Mouse (Mus musculus) testis, postnatal 10 days (tissue): ENCODE measurements around the gene Sec11a.
A peak's percentile ranks its signal among the peaks of the same experiment; 100 is the strongest.
"Not testable (repeated sequence)": the region's sequence is repeated elsewhere in the genome, so short reads cannot be mapped to it uniquely, and the experiment has no call there.

Experiments
- DNase-seq: peaks from one replicate; pipeline ENCODE4 v3.0.0; 2021; ENCODE audit warnings: low spot score

The Sec11a gene

DNA sequence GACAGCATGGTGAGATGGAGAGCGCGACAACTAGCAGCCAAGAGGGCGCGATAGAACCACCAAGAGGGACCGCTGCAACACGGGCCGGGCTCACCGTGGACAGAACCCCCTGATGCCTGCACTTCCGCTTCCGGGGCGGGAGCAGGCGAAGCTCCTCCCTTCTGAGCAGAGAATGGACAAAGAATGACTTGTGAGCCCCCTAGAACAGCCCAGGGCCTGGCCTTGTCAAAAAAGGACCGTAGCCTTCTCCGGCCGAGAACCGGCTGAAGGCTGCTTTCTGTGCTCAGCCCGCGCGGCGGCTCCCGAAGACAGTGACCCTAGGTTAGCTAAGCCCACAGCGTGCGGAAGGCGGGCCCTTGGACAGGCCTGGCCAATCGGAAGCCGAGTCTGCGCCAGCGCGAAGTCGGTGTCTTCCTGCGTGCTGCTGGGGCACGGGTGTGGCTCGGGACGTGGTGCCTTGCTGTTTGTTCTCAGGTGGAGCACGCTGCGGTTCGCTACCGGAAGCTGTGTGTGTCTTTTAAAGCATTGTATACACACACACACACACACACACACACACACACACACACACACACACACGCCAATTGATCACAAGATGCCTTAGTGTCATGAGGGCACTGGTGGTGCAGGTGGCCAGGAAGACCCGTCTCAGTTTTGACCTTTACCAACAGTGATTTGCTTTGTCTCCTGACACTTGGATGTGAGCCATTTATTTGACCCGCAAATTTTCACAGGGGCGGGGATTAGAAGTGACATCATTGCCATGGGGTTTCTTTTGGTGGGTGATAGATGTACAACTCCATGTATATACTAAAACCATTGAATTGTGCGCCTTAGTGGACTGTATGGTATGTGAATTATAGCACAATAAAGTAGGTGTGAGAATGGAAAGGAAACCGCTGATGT is at the start of gene Sec11a:
Gene Sec11a, minus strand, starts transcription at position 336 of the 906 bp plus-strand sequence.
- peak; percentile 95 for DNase-seq

DNA sequence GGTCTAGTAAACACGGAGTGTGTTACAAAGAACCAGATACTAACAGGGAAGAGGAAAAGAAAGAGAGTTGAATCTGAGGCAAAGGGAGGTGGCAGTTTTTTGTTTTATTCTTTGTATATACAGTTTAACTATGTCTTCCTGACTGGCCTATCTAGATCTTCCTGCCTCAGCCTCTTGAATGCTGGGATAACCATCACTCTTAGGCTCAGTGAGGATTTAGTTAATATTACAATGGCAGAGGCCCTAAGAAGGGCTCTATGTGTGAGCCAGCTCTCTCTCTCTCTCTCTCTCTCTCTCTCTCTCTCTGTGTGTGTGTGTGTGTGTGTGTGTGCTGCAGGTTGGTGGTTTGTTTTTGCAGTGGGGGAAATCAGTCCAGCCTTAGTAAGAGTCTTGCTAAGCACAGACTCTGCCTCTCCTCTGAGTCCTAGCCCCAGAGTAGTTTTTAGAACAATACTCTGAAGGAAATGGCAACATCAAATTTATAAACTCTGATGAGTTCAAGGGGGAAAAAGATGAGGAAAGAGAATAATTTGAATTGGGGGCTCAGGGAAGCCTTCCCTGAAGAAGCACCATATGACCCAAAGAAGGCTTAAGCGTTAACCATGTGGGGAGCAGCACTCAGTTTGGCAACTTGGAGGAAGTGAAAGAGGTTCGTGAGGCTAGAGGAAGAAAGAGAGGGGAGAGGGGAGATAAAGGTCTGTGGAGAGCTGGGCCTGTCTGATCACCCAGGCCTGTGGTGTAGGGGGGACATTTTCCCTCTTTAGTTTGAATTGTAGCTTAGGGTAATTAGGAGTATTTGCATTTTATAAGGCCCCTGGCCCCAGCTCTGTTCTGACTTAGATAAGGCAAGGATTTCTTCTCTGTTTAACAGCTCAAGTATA is 47.9 kb upstream of the Sec11a start:
- no peak for DNase-seq

DNA sequence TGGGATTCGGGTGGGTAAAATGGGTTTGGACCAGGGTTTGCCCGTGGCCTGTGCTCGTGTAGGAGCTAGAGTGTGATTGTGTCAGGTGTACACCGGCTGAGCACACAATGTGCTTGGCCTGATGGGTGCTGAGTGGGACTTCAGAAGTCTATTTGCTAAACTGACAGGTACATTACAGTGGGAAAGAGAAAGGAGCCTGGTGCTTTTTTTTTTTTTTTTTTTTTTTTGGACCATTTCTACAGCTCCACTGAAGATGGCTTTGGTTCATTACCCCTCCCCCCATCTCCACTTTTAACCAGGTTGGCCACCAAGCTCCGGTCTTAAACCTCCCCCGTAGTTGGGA is 47.1 kb upstream of the Sec11a start:
- DNase-seq = no peak

DNA sequence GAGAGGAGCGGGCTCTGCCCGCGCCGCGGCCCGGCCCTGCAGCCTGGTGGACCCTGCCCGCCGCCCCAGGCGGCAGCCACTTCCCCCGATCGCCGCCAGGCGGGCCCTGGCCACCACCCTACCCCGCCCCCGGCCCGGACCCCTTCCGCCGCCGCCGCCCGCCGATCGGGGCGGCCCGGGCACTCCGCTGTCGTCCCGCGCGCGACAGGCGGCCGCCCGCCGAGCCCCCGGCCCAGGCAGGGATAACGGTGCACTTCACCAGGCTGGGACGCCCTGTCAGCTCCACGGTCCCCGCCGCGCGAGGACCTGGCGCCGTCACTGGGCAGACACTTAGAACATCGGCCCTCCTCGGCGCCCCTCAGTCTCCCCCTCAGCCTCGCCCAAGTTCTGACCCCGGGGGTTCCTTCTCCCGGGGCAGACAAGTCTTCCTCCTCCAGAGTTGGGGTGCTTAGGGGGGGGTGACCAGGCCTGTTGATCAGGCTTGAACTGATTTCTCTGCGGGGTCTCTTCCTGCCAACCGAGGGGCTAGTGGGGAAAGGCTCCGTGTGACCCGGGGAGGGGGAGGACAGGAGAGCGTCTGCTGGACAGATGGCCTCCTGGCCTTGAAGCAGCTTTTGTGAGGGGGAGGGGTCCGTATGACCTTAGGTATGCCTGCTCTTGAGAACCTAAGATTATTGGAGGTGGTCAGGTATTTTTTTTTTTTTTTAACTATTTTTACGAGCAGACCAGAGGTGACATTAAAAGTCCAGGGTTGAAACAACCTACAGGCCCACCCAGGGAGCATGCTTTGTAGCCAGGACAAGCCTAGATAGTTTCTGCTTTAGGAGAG is 46.5 kb upstream of the Sec11a start:
- peak; percentile 74 for DNase-seq

DNA sequence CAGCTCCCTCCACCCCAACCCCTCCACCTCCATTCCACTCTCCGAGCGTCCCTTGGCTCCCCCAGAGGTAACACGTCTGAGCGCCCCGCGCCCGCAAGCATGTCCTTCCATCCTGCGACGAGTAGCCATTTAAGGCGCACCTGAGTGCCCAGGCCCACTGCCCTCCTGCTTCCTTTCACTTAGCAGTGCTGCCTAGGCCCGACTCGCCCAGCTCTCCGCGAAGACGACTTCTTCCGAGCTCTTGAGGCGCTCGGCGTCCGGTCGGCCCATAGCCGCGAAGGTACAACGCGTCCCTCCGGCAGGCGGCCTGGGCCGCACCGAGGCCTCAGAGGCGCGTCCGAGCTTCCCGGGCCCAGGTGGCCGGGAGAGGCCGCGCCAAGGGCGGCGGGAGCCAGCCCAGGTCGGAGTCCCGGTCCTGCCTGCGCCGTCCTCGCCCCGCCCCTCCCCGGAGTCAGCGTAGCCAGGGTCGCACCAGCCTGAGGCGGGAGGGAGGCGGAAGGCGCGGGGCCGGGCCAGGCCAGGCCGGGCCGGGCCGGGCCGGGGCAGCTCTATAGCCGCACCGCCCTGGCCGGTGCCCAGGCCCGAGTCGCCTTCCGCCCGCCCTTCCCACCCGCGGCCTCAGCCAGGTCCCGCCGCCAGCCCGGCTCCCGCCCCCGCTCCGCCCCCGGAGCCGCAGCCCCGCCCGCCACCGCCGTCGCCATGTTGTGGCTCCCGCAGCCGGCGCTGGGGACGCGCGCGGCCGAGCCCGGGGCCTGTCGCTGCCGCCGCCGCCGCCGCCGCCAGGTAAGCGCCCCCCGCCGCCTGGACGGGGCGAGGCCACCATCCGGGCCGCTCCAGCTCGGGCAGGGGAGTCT is 45.6 kb upstream of the Sec11a start, which contains the start of gene Zfp592:
Gene Zfp592, plus strand, starts transcription at position 702 of the 854 bp plus-strand sequence.
- peak; percentile 88 for DNase-seq

DNA sequence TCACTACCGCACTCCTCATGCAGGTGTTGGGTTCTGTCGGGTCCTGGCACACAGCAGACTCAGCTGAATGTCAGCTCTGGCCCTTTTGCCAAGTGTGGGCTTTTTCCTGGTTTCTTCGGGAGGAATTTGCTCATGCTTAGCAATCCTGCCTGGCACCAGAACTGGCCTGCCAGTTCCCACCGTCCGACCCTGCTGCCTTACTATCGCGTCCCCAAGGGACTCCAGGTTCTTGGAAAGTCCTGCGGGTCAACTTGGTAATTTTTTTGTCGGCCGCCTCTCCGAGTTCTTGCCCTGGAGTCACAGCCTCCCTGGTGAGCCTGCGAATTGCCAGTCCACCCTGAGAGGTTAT is 45.0 kb upstream of the Sec11a start:
- DNase-seq = peak; percentile 58

DNA sequence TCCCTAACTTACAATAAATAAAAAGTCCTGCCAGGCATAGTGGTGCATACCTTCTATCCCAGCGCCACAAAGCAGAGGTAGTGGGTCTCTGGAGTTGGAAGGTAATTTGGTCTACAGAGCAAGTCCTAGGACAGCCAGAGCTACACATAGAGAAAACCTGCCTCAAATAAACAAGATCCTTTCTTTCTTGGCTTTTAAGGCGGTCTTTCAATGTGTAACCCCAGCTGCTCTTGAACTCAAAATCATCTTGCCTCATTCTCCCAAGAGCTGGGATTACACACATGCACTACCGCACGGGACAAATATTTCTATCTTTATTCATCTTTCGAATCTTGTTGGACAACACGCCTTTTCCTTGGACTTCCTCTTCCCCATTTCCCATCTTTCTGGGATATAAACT is 44.5 kb upstream of the Sec11a start:
- no peak for DNase-seq

DNA sequence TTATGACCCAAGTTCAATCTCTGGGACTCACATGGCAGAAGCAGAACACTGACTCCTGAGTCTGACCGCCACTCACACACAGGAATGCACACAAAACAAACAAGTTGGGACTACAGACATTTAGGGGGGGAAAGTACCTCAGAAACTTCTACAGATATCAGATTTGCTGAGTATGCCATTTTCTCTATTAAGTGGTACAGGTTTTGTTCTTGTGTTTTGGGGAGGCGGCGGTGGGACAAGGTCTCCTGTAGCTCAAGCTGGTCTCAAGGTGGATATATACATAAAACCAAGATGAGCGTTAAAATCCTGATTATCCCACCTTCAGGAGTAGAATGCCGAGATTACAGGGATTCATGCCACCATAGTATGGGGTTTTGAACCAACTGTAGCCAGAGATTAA is 44.0 kb upstream of the Sec11a start:
- no peak for DNase-seq

DNA sequence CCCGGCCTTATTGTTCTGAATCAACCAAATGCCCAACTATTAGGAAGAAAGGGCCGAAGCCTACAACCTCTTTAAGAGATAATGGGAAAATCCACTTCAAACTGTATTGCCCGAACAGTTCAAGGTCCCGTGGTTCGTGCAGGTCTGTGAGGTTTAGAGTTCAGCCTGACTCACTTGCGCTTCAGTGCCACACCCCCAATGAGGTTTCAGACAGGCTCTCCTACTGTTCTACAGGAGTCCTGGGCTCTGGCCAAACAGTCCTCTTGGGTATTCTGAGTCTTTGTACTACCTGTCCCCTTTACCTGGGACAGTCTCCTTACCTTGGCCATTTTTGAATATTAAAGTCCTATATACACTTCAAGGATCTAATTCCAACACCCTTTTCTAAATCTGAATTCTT is 42.7 kb upstream of the Sec11a start:
- no peak for DNase-seq

DNA sequence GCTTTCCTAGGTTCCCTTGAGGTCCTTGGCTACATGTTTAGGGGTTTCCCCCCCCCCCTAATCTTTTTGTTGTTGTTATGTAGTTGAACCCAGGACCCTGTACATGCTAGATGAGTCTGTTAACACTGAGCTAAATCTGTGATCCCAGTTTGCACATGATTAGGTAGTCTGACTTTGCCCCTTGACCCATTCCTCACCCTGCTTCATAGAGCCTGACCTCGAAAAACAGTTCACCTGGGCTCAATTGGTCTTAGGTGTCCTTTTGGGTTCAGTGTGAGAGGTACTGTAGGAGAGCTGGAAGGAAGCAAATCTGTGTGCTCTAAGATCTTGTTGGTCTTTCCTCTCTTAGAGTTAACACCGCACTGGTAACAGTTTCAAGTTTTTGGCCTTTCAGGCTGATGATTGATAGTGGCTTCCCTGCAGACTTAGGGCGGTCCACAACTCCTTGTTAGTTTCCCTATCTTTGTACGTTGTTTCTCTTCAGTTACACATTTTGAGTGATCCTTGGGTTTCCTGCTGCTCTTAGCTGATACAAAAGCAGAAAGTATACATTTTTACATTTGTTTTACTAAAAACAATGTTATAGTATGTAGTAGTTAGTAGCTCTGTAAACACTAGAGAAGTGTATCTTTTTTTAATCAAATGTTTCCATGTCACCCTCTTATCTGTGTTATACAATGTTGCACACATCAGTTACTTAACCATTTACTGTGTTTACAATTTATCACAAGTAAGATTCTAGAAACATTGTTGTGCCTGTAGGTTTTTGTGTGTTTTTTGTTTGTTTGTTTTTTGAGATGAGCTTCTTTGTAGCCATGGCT is 40.4 kb upstream of the Sec11a start:
- DNase-seq = no peak

DNA sequence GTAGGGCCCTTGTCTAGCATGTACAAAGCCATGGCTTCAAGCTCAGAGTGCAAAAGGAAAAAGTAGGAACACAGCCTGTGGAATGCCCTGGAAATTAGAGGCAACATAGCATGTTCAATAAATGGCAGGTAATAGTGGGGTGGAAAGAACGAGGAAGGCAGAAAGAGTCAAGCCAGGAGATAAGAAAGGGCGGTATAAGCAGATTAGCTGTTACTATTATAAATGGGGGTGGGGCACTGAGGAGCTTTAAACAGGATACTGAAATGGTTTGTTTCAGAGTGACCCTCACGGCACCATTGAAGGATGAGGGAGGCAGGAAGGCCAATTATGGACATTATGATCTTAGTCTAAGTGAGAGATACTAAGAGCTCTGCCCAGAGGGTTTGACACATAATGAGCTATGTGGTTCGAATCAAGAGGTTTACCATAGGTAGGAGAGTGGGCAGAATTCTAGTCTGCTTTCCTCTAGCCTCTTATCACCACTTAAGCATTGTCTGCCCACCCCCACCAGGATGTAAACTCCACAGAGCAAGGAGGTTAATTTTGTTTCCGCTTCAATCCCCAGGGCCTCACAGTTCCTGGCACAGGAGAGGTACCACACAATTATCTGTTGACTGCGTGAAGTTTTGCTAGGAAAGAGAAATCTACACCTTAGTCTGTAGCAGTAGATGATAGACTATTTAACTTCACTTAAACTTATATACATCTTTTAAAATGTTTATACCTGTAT is 39.0 kb upstream of the Sec11a start:
- DNase-seq = no peak

DNA sequence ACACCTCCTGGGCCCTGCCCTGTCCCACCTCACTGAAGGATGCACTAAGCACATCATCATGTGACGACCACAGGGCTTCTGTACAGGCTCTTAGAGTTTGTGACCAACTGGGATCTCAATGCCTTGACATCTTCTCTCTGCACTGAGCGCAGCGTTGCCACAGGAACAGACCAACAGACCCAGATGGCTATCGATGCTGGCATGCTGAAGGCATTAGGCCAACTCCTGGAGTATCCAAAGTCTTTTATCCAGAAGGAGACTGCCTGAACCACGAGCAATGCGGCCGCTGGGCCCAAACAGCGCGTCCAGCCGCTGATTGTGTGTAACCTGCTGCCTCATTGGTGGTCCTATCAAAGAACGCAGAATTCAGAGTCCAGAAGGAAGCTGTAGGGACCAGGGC is 33.0 kb upstream of the Sec11a start:
- peak; percentile 24 for DNase-seq

DNA sequence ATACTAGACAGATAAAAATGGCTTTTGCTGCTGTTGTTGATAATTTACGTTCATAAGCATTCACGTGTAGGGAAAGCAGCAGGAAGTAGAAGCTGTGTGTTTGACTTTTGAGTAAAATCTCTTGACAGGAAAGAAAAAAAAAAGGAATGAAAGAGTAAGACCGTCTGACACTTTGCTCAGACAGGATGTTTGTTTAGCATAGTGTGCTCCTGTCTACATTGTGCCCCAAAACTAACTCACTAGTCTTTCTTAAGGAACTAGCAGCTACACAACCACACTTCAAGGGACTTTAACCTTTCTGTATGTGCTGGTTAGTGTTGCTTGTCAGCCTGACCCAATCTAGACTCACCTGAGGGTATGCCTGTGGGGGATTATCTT is 26.0 kb upstream of the Sec11a start:
- DNase-seq = not testable (repeated sequence)

DNA sequence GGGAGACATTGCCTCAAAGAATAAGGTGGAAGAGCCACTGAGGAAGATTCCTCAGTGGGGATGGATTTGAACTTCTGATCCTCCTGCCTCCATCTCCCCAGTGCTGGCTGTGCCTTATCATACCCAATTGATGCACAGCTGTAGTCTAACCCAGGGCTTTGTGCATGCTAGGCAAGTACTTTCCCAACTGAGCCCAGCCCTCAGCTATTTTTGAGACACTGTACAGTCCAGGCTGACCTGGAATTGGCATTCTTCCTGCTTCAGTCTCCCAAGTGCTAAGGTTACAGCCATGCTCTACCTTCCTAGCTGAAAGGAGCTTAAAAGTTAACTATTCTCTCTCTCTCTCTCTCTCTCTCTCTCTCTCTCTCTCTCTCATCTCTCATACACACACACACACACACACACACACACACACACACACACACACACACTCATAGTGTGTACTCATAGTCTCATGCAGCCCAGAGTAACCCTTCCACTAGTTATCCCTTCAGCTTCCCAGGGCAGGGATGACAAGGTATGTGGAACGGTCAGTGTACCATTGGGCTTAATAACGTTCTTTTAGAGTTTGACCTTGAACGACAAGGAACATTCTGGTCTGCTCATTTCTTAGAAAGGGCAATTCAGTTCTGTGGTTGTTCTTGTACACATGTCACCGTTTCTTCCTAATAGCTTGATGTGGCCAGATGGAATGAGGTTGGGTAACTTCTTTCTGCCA is 25.5 kb upstream of the Sec11a start:
- DNase-seq = peak; percentile 20

DNA sequence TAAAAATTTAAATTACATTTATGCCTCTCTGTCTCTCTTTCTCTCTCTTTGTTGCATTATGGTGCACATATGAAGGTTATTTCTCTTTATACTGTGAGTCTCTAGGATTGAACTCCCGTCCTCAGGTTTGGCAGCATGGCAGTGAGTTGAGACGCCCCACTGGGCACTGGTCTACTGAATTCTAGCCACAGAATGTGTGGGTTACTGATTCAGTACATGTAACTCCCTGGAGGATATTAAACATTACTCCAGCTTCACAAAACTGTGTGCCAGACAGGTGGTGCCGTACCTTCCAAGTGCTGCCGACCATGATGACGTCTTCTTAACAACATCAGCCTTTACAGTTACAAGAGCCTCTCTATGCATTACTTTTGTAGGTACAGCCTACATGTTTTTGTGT is 24.5 kb upstream of the Sec11a start:
- peak; percentile 3 for DNase-seq

DNA sequence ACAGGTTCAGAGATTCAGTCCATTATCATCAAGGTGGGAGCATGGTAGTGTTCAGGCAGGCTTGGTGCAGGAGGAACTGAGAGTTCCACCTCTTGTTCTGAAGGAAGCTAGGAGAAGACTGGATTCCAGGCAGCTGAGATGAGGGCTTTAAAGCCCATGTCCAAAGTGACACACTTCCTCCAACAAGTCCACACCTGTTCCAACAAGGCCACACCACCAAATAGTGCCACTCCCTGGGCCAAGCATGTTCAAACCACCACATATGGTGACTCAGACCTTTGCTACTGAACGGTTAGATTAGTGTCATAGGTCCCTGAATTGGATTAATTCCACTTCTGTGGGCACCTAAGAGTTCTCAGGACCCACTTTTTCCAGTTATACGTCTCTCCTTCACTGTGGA is 23.8 kb upstream of the Sec11a start:
- DNase-seq = no peak

DNA sequence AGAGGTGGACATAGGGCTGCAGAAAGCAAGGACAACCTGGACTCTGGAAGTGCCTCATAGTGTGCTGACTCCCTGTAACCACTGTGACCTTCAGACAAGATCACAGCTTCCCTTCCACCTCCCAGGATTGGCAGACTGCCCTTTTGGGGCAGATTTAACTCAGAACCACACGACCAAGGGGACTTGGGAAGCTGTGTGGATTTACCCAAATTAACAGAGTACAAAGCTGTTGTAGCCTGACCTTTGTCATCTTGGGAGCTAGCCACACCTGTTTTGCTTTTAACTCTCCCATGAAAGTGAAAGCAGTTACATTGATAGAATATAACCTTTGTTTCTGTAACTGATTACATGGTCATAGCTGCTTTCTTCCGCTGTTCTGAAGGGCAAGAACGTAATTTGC is 23.3 kb upstream of the Sec11a start:
- no peak for DNase-seq

DNA sequence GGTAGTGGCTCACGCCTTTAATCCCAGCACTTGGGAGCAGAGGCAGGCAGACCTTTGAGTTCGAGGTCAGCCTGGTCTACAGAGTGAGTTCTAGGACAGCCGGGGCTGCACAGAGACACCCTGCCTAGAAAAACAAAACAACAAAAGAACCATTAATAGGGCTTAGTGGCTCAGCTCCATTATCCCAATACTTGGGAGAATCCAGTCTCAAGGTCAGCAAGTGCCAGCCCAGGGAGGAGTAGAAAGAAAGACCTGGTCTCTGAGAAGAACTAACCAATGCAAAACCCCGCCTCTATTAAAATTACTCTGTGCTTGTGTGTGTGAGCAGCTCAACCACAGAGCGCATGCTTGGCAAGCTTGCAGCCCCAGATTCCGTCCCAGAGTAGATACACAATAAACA is 15.2 kb upstream of the Sec11a start:
- DNase-seq = no peak

DNA sequence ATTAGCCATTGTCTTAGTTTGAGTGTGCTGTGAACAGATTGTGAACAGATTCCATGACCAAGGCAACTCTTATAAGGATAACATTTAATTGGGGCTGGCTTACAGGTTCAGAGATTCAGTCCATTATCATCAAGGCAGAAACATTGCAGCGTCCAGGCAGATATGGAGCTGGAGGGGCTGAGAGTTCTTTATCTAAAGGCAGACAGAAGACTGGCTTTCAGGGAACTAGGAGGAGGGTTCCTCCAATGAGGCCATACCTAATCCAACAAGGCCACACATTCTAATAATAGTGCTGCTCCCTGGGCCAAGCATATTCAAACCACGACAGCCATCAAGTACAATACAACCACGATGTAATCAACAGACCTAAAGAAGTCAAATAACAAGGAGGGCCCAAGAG is 11.4 kb upstream of the Sec11a start:
- no peak for DNase-seq
